Mouse (Mus musculus): Measurements from ENCODE around the gene Svs4. TPM values are rescaled to one million over a fixed set of nuclear protein-coding genes. Genes with fewer than 3 reads are reported as not detected.
"Not testable (repeated sequence)": the region's sequence is repeated elsewhere in the genome, so short reads cannot be mapped to it uniquely, and the experiment has no call there.

Svs4 gene
- total RNA-seq (2014; rRNA removed; ENCODE audit: low replicate concordance) (not detected in 2 replicates), polyA plus RNA-seq (2015; fragmentation: Nextera tagmentation; extraction: Ambion mirVana) (not detected in 2 replicates)

GRCm38 (mm10) chr2:164278359-164278758 lies at the start of gene Svs4:
TSS of gene Svs4 (minus strand) at chr2:164278459.
- Histone ChIP-seq H3K27ac (ENCODE audit: low read depth) (no peak within 1 kb of the TSS), H3K4me3 (ENCODE audit: low read depth, low read length) (no peak within 1 kb of the TSS), H3K4me2 (ENCODE audit: low read depth, low read length) (no peak within 1 kb of the TSS), H3K9ac (replicated peaks; ENCODE audit: low read depth, low read length) (no peak within 1 kb of the TSS), H3K4me1 (ENCODE audit: control insufficient read depth, insufficient read depth) (no peaks in the 10 kb centered on the region), H3K27me3 (ENCODE audit: control insufficient read depth, insufficient read depth, low read length) (no peaks in the 10 kb centered on the region), H3K9me3 (replicated peaks; ENCODE audit: control insufficient read depth, low read length) (no peaks in the 10 kb centered on the region), H3K36me3 (replicated peaks; ENCODE audit: control insufficient read depth, insufficient read depth, low read length) (no peaks in the 10 kb centered on the region)
- ATAC-seq (ENCODE audit: insufficient read depth, low read depth), result no peak
- WGBS, result 75% methylated on average over 4 of the region's 4 CpGs
- DNase-seq (ENCODE audit: low spot score), result no peak
- TF ChIP-seq EP300 (IDR thresholded peaks at IDR 0.05; ENCODE audit: low read depth) (no peak), CTCF (IDR thresholded peaks at IDR 0.05; ENCODE audit: low read depth) (no peak)

DNA sequence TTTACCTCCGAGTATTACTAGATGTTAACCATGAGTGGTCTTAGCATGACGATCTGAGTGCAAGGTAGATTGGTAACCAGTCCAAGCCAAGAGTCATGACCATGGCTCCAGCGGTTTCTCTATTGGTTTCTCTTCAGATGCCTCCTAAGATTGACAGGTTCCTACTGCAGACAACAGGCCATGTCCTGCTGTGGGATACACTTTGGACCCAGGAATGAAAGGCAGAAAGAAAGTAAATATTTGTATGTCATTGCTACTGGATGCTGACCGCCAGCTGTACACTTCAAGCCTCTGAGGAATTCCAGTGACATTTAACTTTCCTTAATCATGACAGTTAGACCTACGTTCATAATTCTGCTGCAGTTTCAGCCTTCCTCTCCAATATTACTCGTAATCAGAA lies 42.7 kb upstream of the Svs4 start:
- ATAC-seq (ENCODE audit: insufficient read depth, low read depth), result no peak
- Histone ChIP-seq H3K27me3 (ENCODE audit: control insufficient read depth, insufficient read depth, low read length) (no peaks in the 10 kb centered on the region), H3K4me2 (ENCODE audit: low read depth, low read length) (no peak overlapping the region), H3K9me3 (replicated peaks; ENCODE audit: control insufficient read depth, low read length) (no peaks in the 10 kb centered on the region), H3K4me1 (ENCODE audit: control insufficient read depth, insufficient read depth) (no peaks in the 10 kb centered on the region), H3K4me3 (ENCODE audit: low read depth, low read length) (no peak overlapping the region), H3K9ac (replicated peaks; ENCODE audit: low read depth, low read length) (no peak overlapping the region), H3K27ac (ENCODE audit: low read depth) (no peak overlapping the region), H3K36me3 (replicated peaks; ENCODE audit: control insufficient read depth, insufficient read depth, low read length) (no peaks in the 10 kb centered on the region)
- DNase-seq (ENCODE audit: low spot score), result no peak
- 73% methylated on average over 6 of the region's 6 CpGs for WGBS
- TF ChIP-seq EP300 (IDR thresholded peaks at IDR 0.05; ENCODE audit: low read depth) (no peak), CTCF (IDR thresholded peaks at IDR 0.05; ENCODE audit: low read depth) (no peak)

GRCm38 (mm10) chr2:164316451-164316850 lies 38.2 kb upstream of the Svs4 start, which contains the start of gene Svs6:
TSS of gene Svs6 (plus strand) at chr2:164316751.
- not testable (repeated sequence) for H3K27me3 ChIP-seq (ENCODE audit: control insufficient read depth, insufficient read depth, low read length); H3K4me2 ChIP-seq (ENCODE audit: low read depth, low read length); H3K27ac ChIP-seq (ENCODE audit: low read depth); DNase-seq (ENCODE audit: low spot score); H3K4me3 ChIP-seq (ENCODE audit: low read depth, low read length); H3K9me3 ChIP-seq (replicated peaks; ENCODE audit: control insufficient read depth, low read length); ATAC-seq (ENCODE audit: insufficient read depth, low read depth); H3K36me3 ChIP-seq (replicated peaks; ENCODE audit: control insufficient read depth, insufficient read depth, low read length); H3K4me1 ChIP-seq (ENCODE audit: control insufficient read depth, insufficient read depth); H3K9ac ChIP-seq (replicated peaks; ENCODE audit: low read depth, low read length)
- 80% methylated on average over 1 of the region's 1 CpGs for WGBS

DNA sequence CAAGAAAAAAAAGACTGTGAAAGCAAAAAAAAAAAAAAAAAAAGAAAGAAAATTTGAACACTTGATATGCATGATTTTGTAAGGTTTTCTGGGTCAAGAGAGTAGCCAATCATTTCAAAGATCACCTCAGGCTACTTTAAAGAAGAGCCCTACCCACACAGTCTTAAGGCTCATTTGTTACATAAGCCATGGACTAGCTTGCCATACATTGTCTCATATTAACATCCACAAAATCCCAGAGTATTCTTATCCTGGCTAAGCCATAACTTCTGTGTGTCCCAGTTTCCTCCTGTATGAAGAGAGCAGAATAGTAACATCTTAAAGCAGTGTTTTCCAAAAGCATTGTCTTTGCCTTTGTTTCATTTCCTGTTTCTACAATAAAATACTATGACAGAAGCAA lies 37.2 kb upstream of the Svs4 start:
- H3K4me3 ChIP-seq (ENCODE audit: low read depth, low read length); ATAC-seq (ENCODE audit: insufficient read depth, low read depth); H3K4me2 ChIP-seq (ENCODE audit: low read depth, low read length); H3K9me3 ChIP-seq (replicated peaks; ENCODE audit: control insufficient read depth, low read length); H3K4me1 ChIP-seq (ENCODE audit: control insufficient read depth, insufficient read depth); H3K27me3 ChIP-seq (ENCODE audit: control insufficient read depth, insufficient read depth, low read length); H3K36me3 ChIP-seq (replicated peaks; ENCODE audit: control insufficient read depth, insufficient read depth, low read length); H3K9ac ChIP-seq (replicated peaks; ENCODE audit: low read depth, low read length); DNase-seq (ENCODE audit: low spot score); H3K27ac ChIP-seq (ENCODE audit: low read depth): not testable (repeated sequence)

GRCm38 (mm10) chr2:164312599-164312998 lies 34.3 kb upstream of the Svs4 start:
- H3K27me3 ChIP-seq (ENCODE audit: control insufficient read depth, insufficient read depth, low read length), result no peaks in the 10 kb centered on the region
- H3K4me2 ChIP-seq (ENCODE audit: low read depth, low read length), result no peak overlapping the region
- ATAC-seq (ENCODE audit: insufficient read depth, low read depth) (no peak), DNase-seq (ENCODE audit: low spot score) (no peak)
- H3K9me3 ChIP-seq (replicated peaks; ENCODE audit: control insufficient read depth, low read length), result no peaks in the 10 kb centered on the region
- 69% methylated on average over 5 of the region's 5 CpGs for WGBS
- H3K36me3 ChIP-seq (replicated peaks; ENCODE audit: control insufficient read depth, insufficient read depth, low read length), result no peaks in the 10 kb centered on the region
- TF ChIP-seq EP300 (IDR thresholded peaks at IDR 0.05; ENCODE audit: low read depth) (no peak), CTCF (IDR thresholded peaks at IDR 0.05; ENCODE audit: low read depth) (no peak)
- no peaks in the 10 kb centered on the region for H3K4me1 ChIP-seq (ENCODE audit: control insufficient read depth, insufficient read depth)
- H3K9ac ChIP-seq (replicated peaks; ENCODE audit: low read depth, low read length), result no peak overlapping the region
- no peak overlapping the region for H3K27ac ChIP-seq (ENCODE audit: low read depth)
- no peak overlapping the region for H3K4me3 ChIP-seq (ENCODE audit: low read depth, low read length)

- H3K9ac ChIP-seq (replicated peaks; ENCODE audit: low read depth, low read length); H3K4me3 ChIP-seq (ENCODE audit: low read depth, low read length); H3K27ac ChIP-seq (ENCODE audit: low read depth); H3K4me1 ChIP-seq (ENCODE audit: control insufficient read depth, insufficient read depth); ATAC-seq (ENCODE audit: insufficient read depth, low read depth); H3K9me3 ChIP-seq (replicated peaks; ENCODE audit: control insufficient read depth, low read length); H3K36me3 ChIP-seq (replicated peaks; ENCODE audit: control insufficient read depth, insufficient read depth, low read length); H3K4me2 ChIP-seq (ENCODE audit: low read depth, low read length); H3K27me3 ChIP-seq (ENCODE audit: control insufficient read depth, insufficient read depth, low read length); DNase-seq (ENCODE audit: low spot score): not testable (repeated sequence)
- WGBS, result 63% methylated on average over 1 of the region's 1 CpGs
These were observed 10.7 kb upstream of the Svs4 start, which contains the start of gene Svs3a for GRCm38 (mm10) chr2:164288968-164289367. TSS of gene Svs3a (plus strand) at chr2:164289268.

- not testable (repeated sequence) for H3K4me3 ChIP-seq (ENCODE audit: low read depth, low read length); H3K36me3 ChIP-seq (replicated peaks; ENCODE audit: control insufficient read depth, insufficient read depth, low read length); ATAC-seq (ENCODE audit: insufficient read depth, low read depth); H3K4me2 ChIP-seq (ENCODE audit: low read depth, low read length); H3K9ac ChIP-seq (replicated peaks; ENCODE audit: low read depth, low read length); H3K4me1 ChIP-seq (ENCODE audit: control insufficient read depth, insufficient read depth); H3K9me3 ChIP-seq (replicated peaks; ENCODE audit: control insufficient read depth, low read length); DNase-seq (ENCODE audit: low spot score); H3K27ac ChIP-seq (ENCODE audit: low read depth); H3K27me3 ChIP-seq (ENCODE audit: control insufficient read depth, insufficient read depth, low read length)
- 59% methylated on average over 1 of the region's 1 CpGs for WGBS
These were observed 21.7 kb downstream of the Svs4 start, which contains the start of gene Svs3b for GRCm38 (mm10) chr2:164256540-164256939. TSS of gene Svs3b (minus strand) at chr2:164256640.
